Mouse (Mus musculus) kidney, adult 2 months (tissue): ENCODE measurements at regions not wholly inside any gene's neighbourhood (a gene's known extent, or its start where the extent isn't known, plus 50 kb on each side); places are given as distances from the start of the nearest gene placed in this dataset.

Experiments used
- CTCF ChIP-seq: fragments of 200-500 bp; conservative IDR thresholded peaks from 2 replicates; pipeline ENCODE4 v1.5.1; 2011; ENCODE audit warnings: low read depth, mild to moderate bottlenecking, control low read depth, low read length, moderate library complexity, mixed read lengths; ENCODE audit not compliant: insufficient read depth, insufficient read length
- POLR2A ChIP-seq: fragments of 200-500 bp; IDR thresholded peaks from one replicate; pipeline ENCODE4 v1.6.1; 2011; ENCODE audit warnings: low read depth, low read length, control low read depth

GRCm38 (mm10) chr7:116619636-116620035, 115.5 kb downstream of the Nucb2 start:
- TF ChIP-seq POLR2A (no peak), CTCF (no peak)
